Mouse (Mus musculus) gastrocnemius, adult 18-20 months (tissue): Measurements from ENCODE around the gene Coq10a. TPM values are rescaled to one million over a fixed set of nuclear protein-coding genes. Genes with fewer than 3 reads are reported as not detected.

ENCODE experiments used
- DNase-seq: peaks from one replicate; pipeline ENCODE4 v3.0.0; 2021; ENCODE audit warnings: low spot score
- long read RNA-seq, 2 experiments: library from polyadenylated mRNA; stranded (forward); transcript quantifications; one replicate each; pipeline ENCODE4 v2.0.0; 2021
- total RNA-seq, 2 experiments: library from RNA; stranded (reverse); gene quantifications; 2 replicates each; pipeline ENCODE4 v1.2.3; 2021

The Coq10a gene
- 100 to 1,000 TPM; 388 to 467 TPM for total RNA-seq
- long read RNA-seq, experiment 1, transcript Coq10a-201 (5 exons, 1,421 nt), result minor isoform, 12 of 508 reads
- long read RNA-seq, experiment 1, transcript Coq10a-205 (5 exons, 1,307 nt), result minor isoform, 35 of 508 reads
- long read RNA-seq, experiment 1, transcript Coq10a-207 (5 exons, 1,434 nt), result major isoform, 435 of 508 reads
- long read RNA-seq, experiment 1, partial matches to known transcripts, result 11 of 508 reads
- long read RNA-seq, experiment 1, other reads (novel, unspliced or antisense), result 15 of 508 reads
- long read RNA-seq, experiment 2, transcript Coq10a-201 (5 exons, 1,421 nt), result minor isoform, 10 of 380 reads
- long read RNA-seq, experiment 2, transcript Coq10a-207 (5 exons, 1,434 nt), result major isoform, 330 of 380 reads
- long read RNA-seq, experiment 2, transcript Coq10a-205 (5 exons, 1,307 nt), result minor isoform, 12 of 380 reads
- long read RNA-seq, experiment 2, partial matches to known transcripts, result 6 of 380 reads
- long read RNA-seq, experiment 2, other reads (novel, unspliced or antisense), result 21 of 380 reads

- peak; percentile 95 for DNase-seq
These were observed at the start of gene Coq10a for GRCm38 (mm10) chr10:128368402-128369217. TSS of gene Coq10a (minus strand) at chr10:128368997.

GRCm38 (mm10) chr10:128414848-128415247, 46.1 kb upstream of the Coq10a start:
- DNase-seq, result no peak

GRCm38 (mm10) chr10:128413076-128413475, 44.3 kb upstream of the Coq10a start:
- DNase-seq, result no peak

- DNase-seq, result no peak
These were observed 43.8 kb upstream of the Coq10a start for GRCm38 (mm10) chr10:128412558-128412957.

GRCm38 (mm10) chr10:128412055-128412381, 43.2 kb upstream of the Coq10a start:
- DNase-seq, result peak; percentile 28

- peak; percentile 96 for DNase-seq
These were observed 42.6 kb upstream of the Coq10a start, which contains the start of the genes Nabp2 and Rnf41 for GRCm38 (mm10) chr10:128411211-128412054. TSS of gene Nabp2 (minus strand) at chr10:128411492. TSS of gene Rnf41 (plus strand) at chr10:128411657.

- DNase-seq, result no peak
These were observed 41.7 kb upstream of the Coq10a start for GRCm38 (mm10) chr10:128410560-128410845.

- DNase-seq, result peak; percentile 97
These were observed 41.1 kb upstream of the Coq10a start for GRCm38 (mm10) chr10:128409692-128410559.

- no peak for DNase-seq
These were observed 40.1 kb upstream of the Coq10a start for GRCm38 (mm10) chr10:128408591-128409535.

GRCm38 (mm10) chr10:128403931-128404330, 35.1 kb upstream of the Coq10a start:
- DNase-seq, result no peak

GRCm38 (mm10) chr10:128401638-128402037, 32.8 kb upstream of the Coq10a start:
- DNase-seq, result no peak

GRCm38 (mm10) chr10:128401056-128401455, 32.3 kb upstream of the Coq10a start, which contains the start of gene Slc39a5:
TSS of gene Slc39a5 (minus strand) at chr10:128401229.
- no peak for DNase-seq

GRCm38 (mm10) chr10:128400338-128400737, 31.5 kb upstream of the Coq10a start:
- DNase-seq, result no peak

GRCm38 (mm10) chr10:128397466-128397865, 28.7 kb upstream of the Coq10a start:
- peak; percentile 36 for DNase-seq

GRCm38 (mm10) chr10:128396716-128397264, 28.0 kb upstream of the Coq10a start:
- no peak for DNase-seq

- DNase-seq, result no peak
These were observed 27.3 kb upstream of the Coq10a start for GRCm38 (mm10) chr10:128396017-128396673.

GRCm38 (mm10) chr10:128391850-128392249, 23.1 kb upstream of the Coq10a start:
- no peak for DNase-seq

- no peak for DNase-seq
These were observed 21.6 kb upstream of the Coq10a start for GRCm38 (mm10) chr10:128390366-128390765.
